Mouse (Mus musculus) neural tube, embryonic 12.5 days (tissue): ENCODE measurements around the gene Ext2. TPM values are rescaled to one million over a fixed set of nuclear protein-coding genes. Genes with fewer than 3 reads are reported as not detected.

ENCODE experiments used
- ATAC-seq: fragments of 200-750 bp; cut with Nextera tagmentation; 2 replicates; pipeline ENCODE4 v1.8.0; 2017; ENCODE audit warnings: low read depth, mild to moderate bottlenecking, moderate TSS enrichment, moderate library complexity; ENCODE audit not compliant: low FRiP score
- H3K27ac ChIP-seq: fragments of 300-500 bp; sonication (generic); 2 replicates; pipeline ENCODE4 v1.5.1; 2016
- H3K27me3 ChIP-seq: fragments of 300-500 bp; sonication (generic); replicated peaks from 2 replicates; pipeline ENCODE4 v1.6.1; 2016; ENCODE audit warnings: mild to moderate bottlenecking
- H3K36me3 ChIP-seq: fragments of 300-500 bp; sonication (generic); 2 replicates; pipeline ENCODE4 v1.6.1; 2016; ENCODE audit warnings: mild to moderate bottlenecking
- H3K4me1 ChIP-seq: fragments of 300-500 bp; sonication (generic); 2 replicates; pipeline ENCODE4 v1.6.1; 2016
- H3K4me2 ChIP-seq: fragments of 300-500 bp; sonication (generic); replicated peaks from 2 replicates; pipeline ENCODE4 v1.6.1; 2016; ENCODE audit warnings: mild to moderate bottlenecking
- H3K4me3 ChIP-seq: fragments of 300-500 bp; sonication (generic); 2 replicates; pipeline ENCODE4 v1.5.1; 2016
- H3K9ac ChIP-seq: fragments of 300-500 bp; sonication (generic); 2 replicates; pipeline ENCODE4 v1.6.1; 2016; ENCODE audit warnings: mild to moderate bottlenecking
- H3K9me3 ChIP-seq: fragments of 300-500 bp; sonication (generic); 2 replicates; pipeline ENCODE4 v1.6.1; 2016; ENCODE audit warnings: mild to moderate bottlenecking
- WGBS: fragments of 180-500 bp; shearing (Covaris S2); methylation state at CpG from one replicate; pipeline ENCODE4 v1.1.7; 2016; 5-methylcytosine and 5-hydroxymethylcytosine counted together
- polyA plus RNA-seq: library from polyadenylated mRNA; unstranded; fragments of >200 nt; fragmentation: Nextera tagmentation; extraction: Ambion mirVana; gene quantifications from 2 replicates; pipeline ENCODE4 v1.2.1, GENCODE M21; 2016

Ext2 gene
- polyA plus RNA-seq, 1 experiment from 2014 or later = 76.9 TPM

DNA sequence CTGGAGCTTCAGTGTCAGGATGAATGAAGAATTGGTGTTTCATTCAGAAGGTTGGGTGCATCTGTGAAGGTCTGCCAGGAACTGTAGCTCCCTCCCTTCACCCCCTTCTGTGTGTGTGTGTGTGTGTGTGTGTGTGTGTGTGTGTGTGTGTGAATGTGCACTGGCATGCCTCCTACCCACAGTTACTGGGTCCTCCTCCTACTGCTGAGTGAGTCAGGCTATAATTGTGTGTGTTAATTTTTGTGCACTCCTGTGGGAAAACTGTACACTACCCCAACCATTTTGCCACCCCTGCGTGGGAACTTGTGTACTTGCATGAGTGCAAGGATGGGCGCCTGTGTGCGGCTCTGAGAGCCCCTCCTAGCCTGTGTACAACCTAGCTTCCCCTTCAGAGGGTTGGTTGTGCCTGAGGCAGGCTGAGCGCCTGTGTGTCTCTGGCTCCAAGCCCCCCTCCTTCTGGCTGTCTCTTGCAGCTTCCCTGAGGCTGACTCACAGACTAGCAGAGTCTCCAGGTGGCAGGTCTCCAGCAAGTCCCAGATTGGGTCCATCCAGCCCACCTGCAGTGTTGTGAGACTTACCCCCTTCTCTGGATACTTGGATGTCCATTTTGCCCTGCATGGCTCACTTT lies 173.0 kb downstream of the Ext2 start:
- H3K4me2 ChIP-seq = no peak overlapping the region
- H3K4me3 ChIP-seq = no peak overlapping the region
- no peak overlapping the region for H3K27ac ChIP-seq
- H3K4me1 ChIP-seq = peaks cover 5% of the 10 kb centered on the region; the same call in 1 of the 2 replicates
- H3K36me3 ChIP-seq = no peaks in the 10 kb centered on the region
- H3K9me3 ChIP-seq = no peaks in the 10 kb centered on the region
- H3K27me3 ChIP-seq = peaks cover 65% of the 10 kb centered on the region
- H3K9ac ChIP-seq = no peak overlapping the region
- 31% methylated on average over 4 of the region's 4 CpGs for WGBS
- no peak for ATAC-seq

DNA sequence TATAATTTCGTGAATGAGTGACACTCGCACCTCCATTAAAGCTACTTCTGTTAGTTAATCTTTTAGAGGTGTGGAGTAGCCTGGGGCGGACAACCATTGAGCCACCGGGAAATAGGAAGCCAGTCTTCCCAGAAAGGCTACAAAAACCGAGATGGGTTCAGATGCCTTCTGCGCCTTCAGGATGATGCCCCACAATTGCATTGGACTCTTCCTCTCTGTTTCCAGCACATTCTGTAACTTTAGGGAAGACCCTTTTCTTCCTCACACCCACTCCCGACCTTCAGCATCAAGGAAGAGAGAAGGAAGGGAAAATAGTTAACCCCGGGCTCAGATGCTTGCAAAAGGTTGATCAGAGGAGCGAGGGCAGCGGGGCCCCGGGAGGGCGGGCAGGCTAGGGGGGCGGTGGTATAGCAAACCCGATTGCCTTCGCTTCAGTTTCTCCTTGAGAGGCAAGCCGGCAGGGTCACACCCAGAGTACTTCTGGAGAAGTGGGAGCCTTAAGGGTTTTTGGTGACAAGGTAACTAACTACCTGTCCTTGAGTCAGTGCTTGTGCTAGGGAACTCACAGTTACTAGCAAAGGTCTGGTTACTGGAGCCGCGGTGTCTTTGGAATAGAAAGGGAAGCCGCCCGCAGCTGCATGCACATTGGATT lies 174.3 kb downstream of the Ext2 start:
- H3K9ac ChIP-seq = no peak overlapping the region

DNA sequence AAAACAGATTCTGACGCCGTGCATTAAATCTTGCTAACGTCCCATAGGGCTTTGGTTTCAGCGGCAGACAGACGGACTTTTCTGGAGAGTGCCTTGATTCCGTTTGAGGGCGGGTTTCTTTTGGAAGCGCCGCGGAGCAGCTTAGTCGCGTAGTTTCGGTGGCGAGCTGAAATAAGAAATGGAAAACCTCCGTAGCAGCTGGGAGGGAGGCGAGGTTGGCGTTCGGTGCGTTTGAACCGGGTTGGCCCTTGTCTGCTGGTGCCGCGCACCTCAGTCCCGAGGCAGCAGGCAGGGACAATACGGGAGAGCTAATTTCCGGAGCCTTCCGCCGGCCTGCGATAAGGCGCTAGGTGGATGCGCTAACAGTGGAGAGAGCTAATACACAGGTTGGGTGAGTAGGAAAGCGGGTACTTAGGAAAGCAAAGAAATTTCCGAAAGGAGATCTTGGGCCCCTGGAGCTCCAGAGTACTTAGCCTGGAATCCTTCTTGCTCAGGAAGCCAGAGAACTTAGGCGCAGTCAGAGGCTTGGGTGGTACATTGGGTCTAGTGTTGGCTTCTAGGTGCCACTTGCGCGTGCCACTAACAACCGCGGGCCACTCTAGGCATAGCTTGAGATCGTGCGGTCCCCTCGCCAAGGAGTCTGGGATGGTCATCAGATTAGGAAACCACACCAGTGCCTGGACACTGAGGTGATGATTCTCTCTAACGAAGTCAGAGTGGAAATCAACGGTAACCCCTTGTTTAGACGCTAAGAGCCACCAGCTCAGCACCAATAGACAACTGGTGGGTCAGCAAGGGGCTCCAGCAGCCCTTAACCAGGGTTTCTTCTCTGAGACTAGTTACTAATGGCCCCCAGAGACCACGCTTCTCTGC lies 175.1 kb downstream of the Ext2 start:
- under 1% methylated on average over 44 of the region's 44 CpGs for WGBS
- Histone ChIP-seq H3K27me3 (peaks cover 81% of the 10 kb centered on the region), H3K4me3 (no peak overlapping the region; the same call in 1 of the 2 replicates), H3K9me3 (no peaks in the 10 kb centered on the region), H3K4me2 (peak overlapping the region; percentile 41), H3K36me3 (no peaks in the 10 kb centered on the region), H3K4me1 (peaks cover 17% of the 10 kb centered on the region), H3K27ac (no peak overlapping the region), H3K9ac (no peak overlapping the region)
- ATAC-seq = no peak

More for the DNA sequence above, 174.3 kb downstream of the Ext2 start:
- Histone ChIP-seq H3K9me3 (no peaks in the 10 kb centered on the region), H3K36me3 (no peaks in the 10 kb centered on the region), H3K4me1 (peaks cover 10% of the 10 kb centered on the region), H3K27ac (no peak overlapping the region), H3K4me2 (no peak overlapping the region), H3K4me3 (no peak overlapping the region), H3K27me3 (peaks cover 78% of the 10 kb centered on the region)
- WGBS = under 1% methylated on average over 20 of the region's 20 CpGs
- ATAC-seq = no peak

DNA sequence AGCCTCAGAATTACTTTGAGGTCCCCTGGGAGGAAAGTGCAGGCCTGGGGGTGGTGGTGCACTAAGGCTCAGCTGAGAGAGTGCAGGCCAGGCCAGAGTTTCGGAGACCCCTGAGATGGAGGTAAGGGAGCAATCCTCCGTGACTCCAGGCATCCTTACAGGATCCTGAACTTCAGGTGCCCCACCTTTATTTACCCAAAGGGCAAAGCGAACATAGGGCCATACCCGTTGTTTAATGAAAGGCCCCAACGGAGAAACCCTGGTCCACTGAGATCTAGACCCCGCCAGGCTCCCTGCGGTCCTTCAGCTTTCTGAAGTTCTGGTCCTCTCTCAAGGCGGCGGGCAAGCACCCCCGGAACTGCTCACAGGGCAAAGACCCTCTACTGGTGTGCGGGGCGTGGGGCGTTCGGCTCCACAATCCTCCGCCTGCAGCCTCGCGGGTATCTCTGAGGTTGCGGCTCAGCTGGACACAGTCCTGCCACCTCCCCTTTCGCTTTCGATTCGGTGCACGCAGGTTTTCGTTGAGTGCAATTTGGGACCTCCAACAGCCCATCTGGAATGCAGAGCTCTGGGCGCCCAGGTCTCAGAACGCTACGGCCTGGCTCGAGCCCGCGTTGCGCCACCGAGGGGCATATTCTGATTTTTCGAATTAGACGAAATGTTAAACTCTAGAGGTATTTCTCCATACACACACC lies 176.6 kb downstream of the Ext2 start:
- peaks cover 23% of the 10 kb centered on the region for H3K4me1 ChIP-seq
- H3K9me3 ChIP-seq = no peaks in the 10 kb centered on the region
- H3K9ac ChIP-seq = no peak overlapping the region
- H3K4me3 ChIP-seq = peak overlapping the region; percentile 20
- H3K27ac ChIP-seq = no peak overlapping the region
- no peaks in the 10 kb centered on the region for H3K36me3 ChIP-seq
- peaks cover 95% of the 10 kb centered on the region for H3K27me3 ChIP-seq
- ATAC-seq = no peak
- peak overlapping the region; percentile 40 for H3K4me2 ChIP-seq
- WGBS = 1% methylated on average over 33 of the region's 33 CpGs

DNA sequence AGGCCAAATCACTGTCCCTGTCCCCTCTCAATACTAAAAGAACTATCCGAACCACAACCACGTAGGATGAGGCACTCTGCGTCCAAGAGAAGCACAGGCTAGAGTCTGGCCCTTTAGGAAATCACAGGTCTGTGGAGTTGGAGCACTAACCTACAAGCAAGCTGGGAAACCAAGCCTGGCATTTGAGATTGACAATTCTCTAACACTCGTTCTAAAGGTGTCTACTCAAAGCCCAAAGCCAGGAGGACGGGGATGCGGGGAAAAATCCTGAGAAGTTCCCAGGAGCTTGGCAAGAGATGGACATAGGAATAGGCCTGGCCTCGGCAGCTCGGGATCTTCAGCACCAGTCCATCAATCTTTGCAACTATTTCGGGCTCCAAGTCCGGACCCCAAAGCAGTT lies 177.2 kb downstream of the Ext2 start:
- Histone ChIP-seq H3K4me1 (peaks cover 23% of the 10 kb centered on the region), H3K4me2 (no peak overlapping the region), H3K4me3 (no peak overlapping the region), H3K9me3 (no peaks in the 10 kb centered on the region), H3K27me3 (peaks cover 95% of the 10 kb centered on the region), H3K9ac (no peak overlapping the region), H3K36me3 (no peaks in the 10 kb centered on the region), H3K27ac (no peak overlapping the region)
- WGBS = 6% methylated on average over 10 of the region's 10 CpGs
- ATAC-seq = no peak

DNA sequence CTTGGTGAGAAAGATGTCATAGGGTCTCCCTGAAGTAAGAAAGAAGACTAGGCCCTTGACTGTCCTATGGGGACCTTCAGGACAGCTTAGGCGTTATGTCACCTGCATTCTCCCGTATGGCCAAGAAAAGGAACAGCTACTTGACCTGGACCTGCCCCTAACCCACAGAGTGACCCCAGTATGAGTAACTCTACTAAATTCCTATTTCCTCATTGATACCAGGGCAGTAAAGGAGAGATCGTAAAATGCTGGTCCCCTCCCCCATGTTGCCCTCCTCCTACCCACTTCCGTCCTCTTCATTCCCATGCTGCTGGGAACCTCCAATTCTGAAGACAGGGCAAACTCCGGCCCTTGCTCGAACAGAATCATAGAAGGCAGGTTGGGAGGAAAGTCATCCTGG lies 177.6 kb downstream of the Ext2 start:
- no peaks in the 10 kb centered on the region for H3K36me3 ChIP-seq
- H3K27me3 ChIP-seq = peaks cover 95% of the 10 kb centered on the region
- H3K4me2 ChIP-seq = no peak overlapping the region
- no peak for ATAC-seq
- no peak overlapping the region for H3K4me3 ChIP-seq
- H3K27ac ChIP-seq = no peak overlapping the region
- peaks cover 23% of the 10 kb centered on the region for H3K4me1 ChIP-seq
- no peak overlapping the region for H3K9ac ChIP-seq
- no peaks in the 10 kb centered on the region for H3K9me3 ChIP-seq
- 4% methylated on average over 6 of the region's 6 CpGs for WGBS

DNA sequence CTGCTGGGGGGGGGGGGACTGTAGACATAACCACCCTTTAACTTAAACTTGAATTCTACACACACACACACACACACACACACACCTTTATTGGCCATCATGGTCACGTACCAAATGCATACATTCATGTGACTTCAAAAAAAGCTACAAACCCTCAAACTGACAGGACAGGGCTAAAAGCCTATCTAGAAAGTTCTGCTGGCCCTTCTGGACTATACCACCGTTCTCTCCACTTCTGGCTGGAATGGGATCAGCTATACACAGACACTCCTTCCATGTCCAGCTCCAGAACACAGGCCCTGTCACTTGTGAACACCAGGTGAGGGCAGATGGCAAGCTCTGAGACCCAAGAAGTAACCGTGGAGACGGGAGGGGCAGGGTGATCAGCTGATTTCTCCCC lies 178.1 kb downstream of the Ext2 start:
- Histone ChIP-seq H3K36me3 (no peaks in the 10 kb centered on the region), H3K4me3 (no peak overlapping the region), H3K27ac (no peak overlapping the region), H3K27me3 (peaks cover 95% of the 10 kb centered on the region), H3K4me1 (peaks cover 23% of the 10 kb centered on the region), H3K9ac (no peak overlapping the region), H3K4me2 (no peak overlapping the region), H3K9me3 (no peaks in the 10 kb centered on the region)
- 9% methylated on average over 4 of the region's 4 CpGs for WGBS
- ATAC-seq = no peak

DNA sequence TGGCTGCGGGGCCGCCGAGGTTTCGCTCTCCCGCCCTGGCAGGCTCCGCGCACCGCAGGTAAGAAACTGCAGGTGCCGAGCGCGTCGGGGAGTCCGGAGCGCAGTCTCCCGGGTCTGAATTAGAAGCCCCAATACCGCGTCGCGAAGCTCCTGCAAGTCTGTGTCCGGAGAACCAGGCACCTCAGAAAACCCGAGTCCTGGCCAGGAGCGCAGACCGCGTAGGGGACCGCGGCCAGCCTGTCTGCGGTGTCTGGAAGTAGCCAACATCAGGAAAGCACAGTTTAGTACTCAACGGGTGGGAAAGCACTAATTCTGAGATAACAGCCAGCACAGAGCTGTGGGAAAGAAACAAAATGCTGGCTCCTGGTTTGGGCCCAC lies 179.0 kb downstream of the Ext2 start:
- H3K4me3 ChIP-seq = peak overlapping the region; percentile 38
- H3K27me3 ChIP-seq = peaks cover 95% of the 10 kb centered on the region
- H3K9ac ChIP-seq = no peak overlapping the region
- no peak overlapping the region for H3K27ac ChIP-seq
- no peaks in the 10 kb centered on the region for H3K36me3 ChIP-seq
- WGBS = under 1% methylated on average over 28 of the region's 28 CpGs
- peak overlapping the region; percentile 65 for H3K4me2 ChIP-seq
- no peak for ATAC-seq
- H3K4me1 ChIP-seq = peaks cover 23% of the 10 kb centered on the region
- no peaks in the 10 kb centered on the region for H3K9me3 ChIP-seq

DNA sequence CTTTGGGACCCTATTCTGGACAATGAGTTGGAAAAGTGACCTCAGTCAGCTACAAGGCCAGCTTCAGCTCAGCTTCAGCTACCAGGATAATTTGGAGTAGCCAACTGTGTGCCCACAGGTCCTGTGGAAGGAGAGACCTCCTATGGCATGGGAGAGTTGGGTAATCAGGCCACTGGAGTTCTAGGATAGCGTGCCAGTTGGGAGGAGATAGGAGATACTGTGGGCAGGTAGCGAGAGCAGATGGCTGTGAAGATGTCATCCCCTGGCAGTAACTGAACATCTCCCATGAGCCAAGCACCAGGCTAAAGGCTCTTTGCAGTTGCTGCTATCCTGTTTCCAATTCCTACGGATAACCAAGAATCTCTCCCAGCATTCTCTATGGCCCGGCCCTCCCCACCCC lies 187.8 kb downstream of the Ext2 start:
- Histone ChIP-seq H3K27ac (no peak overlapping the region), H3K9ac (no peak overlapping the region), H3K27me3 (peaks cover 60% of the 10 kb centered on the region), H3K9me3 (no peaks in the 10 kb centered on the region), H3K36me3 (no peaks in the 10 kb centered on the region), H3K4me1 (no peaks in the 10 kb centered on the region; the same call in 1 of the 2 replicates), H3K4me3 (no peak overlapping the region), H3K4me2 (no peak overlapping the region)
- 90% methylated on average over 4 of the region's 4 CpGs for WGBS
- no peak for ATAC-seq

DNA sequence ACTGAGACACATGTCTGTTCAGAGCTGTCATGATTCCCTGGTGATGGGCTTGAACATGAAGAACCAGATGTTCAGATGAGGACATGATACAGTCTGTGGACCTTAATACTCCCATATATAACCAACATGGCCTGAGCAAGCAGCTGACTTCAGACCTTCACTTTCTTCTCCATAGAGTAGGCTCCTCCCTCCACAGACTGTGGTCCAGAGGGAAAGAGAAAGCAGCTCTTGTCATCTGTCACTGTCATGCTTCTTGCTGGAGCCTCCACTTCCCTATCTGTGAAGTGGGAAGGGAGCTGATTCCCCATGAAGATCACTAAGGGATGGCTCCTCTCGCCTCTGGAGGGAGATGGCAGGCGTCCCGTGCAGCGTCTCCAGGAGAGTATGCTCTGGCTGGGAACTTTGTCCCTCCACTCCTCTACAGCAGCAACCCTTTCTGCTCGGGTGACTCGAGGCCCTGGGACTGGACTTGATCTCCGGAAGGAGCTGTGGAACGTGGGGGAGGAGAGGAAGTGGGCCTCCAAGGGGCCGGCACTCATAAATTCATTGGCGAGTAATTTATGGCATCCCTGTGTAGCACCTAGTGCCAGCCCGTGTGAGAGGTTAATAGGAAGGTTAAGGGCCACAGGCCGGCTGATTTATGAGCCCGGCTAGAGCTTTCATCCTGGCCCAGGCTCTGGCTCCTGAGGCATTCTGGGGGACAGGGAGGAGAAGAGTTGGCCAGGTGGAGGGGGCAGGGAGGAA lies 197.5 kb downstream of the Ext2 start:
- Histone ChIP-seq H3K4me2 (no peak overlapping the region), H3K27ac (no peak overlapping the region), H3K27me3 (peaks cover 8% of the 10 kb centered on the region; the same call in 1 of the 2 replicates), H3K36me3 (no peaks in the 10 kb centered on the region), H3K9ac (no peak overlapping the region), H3K9me3 (no peaks in the 10 kb centered on the region), H3K4me1 (0 out of 2 replicates have a peak, but pooled peaks cover 3% of the 10 kb centered on the region), H3K4me3 (no peak overlapping the region)
- 44% methylated on average over 13 of the region's 13 CpGs for WGBS
- ATAC-seq = no peak

DNA sequence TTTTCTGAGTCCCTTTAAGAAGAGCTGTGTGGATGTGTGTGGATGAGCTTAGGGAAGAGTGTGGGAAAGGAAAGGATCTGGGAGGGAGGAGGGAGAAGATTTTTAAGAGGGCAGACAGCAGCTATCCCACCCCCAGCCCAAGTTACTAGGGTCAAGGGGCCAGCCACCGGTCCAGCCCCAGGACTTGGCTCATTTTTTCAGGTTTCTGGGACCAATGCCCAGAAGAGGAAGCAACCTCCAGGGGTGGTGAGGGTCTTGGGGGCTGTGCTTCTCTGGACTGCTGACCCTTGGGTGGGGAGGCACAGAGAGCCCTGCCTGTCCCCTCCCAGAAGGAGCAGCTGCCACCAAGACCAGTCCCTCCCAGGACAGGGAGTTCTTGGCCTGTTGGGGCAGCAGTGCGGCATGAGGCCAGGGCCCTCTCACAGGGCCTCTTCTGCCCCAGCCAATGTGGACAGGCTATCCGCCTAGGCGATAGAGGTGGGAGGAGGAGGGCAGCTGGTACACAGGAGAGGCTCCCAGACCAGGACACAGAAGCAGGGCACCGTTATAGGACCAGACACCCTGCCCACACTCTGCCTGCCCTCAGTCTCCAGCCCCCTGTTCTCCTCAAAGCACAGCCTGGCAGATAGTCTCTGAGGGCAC lies 203.0 kb downstream of the Ext2 start:
- H3K4me3 ChIP-seq = no peak overlapping the region
- no peaks in the 10 kb centered on the region for H3K36me3 ChIP-seq
- H3K4me2 ChIP-seq = no peak overlapping the region
- WGBS = 48% methylated on average over 5 of the region's 5 CpGs
- peaks cover 6% of the 10 kb centered on the region; the same call in 1 of the 2 replicates for H3K27me3 ChIP-seq
- peaks cover 7% of the 10 kb centered on the region; the same call in 1 of the 2 replicates for H3K4me1 ChIP-seq
- H3K27ac ChIP-seq = no peak overlapping the region
- no peak overlapping the region for H3K9ac ChIP-seq
- H3K9me3 ChIP-seq = no peaks in the 10 kb centered on the region
- ATAC-seq = no peak
